Mouse (Mus musculus): ENCODE data around the gene Tbc1d19. TPM values are rescaled to one million over a fixed set of nuclear protein-coding genes. Genes with fewer than 3 reads are reported as not detected.

Tbc1d19 gene
- polyA plus RNA-seq (2012) = 0.18 TPM in 1 of 2 replicates, not detected in the other

- peak within 1 kb of the TSS; percentile 71 for H3K4me3 ChIP-seq (replicated peaks)
- H3K4me1 ChIP-seq (ENCODE audit: control insufficient read depth) = peaks cover 7% of the 10 kb centered on the region
- H3K9me3 ChIP-seq (ENCODE audit: control insufficient read depth, low read length) = no peaks in the 10 kb centered on the region
- H3K36me3 ChIP-seq (ENCODE audit: control insufficient read depth) = no peaks in the 10 kb centered on the region
- peaks cover 5% of the 10 kb centered on the region; the same call in 1 of the 2 replicates for H3K27me3 ChIP-seq (ENCODE audit: control insufficient read depth)
- TF ChIP-seq TAL1 (IDR thresholded peaks at IDR 0.05; ENCODE audit: low read length) = no peak
- TF ChIP-seq GATA1 (IDR thresholded peaks at IDR 0.05; ENCODE audit: low read length) = no peak
Observed at GRCm38 (mm10) chr5:53809115-53809991, at the start of gene Tbc1d19. Tbc1d19 (plus strand) TSS chr5:53809606.

DNA sequence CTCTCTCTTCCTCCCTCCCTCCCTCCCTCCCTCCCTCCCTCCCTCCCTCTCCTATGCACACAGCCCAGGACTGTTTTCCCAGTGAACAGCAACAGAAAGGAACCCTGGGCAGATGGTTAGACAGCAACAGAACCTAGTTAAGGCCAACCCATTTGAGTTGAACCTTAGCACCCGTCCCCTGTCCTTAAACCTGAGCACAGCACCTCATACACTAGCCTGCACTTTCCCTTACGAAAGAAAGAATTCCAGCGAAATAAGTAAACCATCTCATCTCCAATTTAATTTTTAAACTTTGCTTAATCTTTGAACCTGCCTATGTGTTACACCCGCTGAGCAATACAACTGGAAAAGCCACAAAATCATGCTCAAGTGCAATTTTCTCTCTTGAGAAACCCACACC is 49.5 kb upstream of the Tbc1d19 start:
- Histone ChIP-seq H3K4me3 (replicated peaks) (no peak overlapping the region), H3K9me3 (ENCODE audit: control insufficient read depth, low read length) (no peaks in the 10 kb centered on the region), H3K4me1 (ENCODE audit: control insufficient read depth) (no peaks in the 10 kb centered on the region), H3K36me3 (ENCODE audit: control insufficient read depth) (no peaks in the 10 kb centered on the region), H3K27me3 (ENCODE audit: control insufficient read depth) (no peaks in the 10 kb centered on the region)
- TF ChIP-seq TAL1 (IDR thresholded peaks at IDR 0.05; ENCODE audit: low read length) (no peak), GATA1 (IDR thresholded peaks at IDR 0.05; ENCODE audit: low read length) (no peak)

DNA sequence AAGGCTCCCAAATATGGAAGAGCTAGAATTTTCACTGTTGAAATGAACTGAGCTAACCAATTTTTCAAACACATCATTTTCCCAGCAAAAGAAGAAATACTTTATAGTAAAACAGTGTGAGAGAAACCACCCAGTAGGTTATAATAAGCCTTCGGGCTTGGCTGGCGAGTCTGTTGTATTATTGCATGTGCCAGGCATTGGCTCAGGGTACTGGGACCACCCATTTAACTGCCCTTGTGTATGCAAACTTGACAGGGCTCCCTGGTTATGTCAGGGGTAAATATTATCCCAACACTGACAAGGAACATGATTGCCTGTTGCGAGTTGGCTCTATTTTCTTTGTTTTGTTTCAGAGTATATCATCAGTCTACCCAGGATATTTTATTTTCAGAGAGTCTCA is 48.5 kb upstream of the Tbc1d19 start:
- H3K9me3 ChIP-seq (ENCODE audit: control insufficient read depth, low read length) = no peaks in the 10 kb centered on the region
- TF ChIP-seq GATA1 (IDR thresholded peaks at IDR 0.05; ENCODE audit: low read length) (no peak), TAL1 (IDR thresholded peaks at IDR 0.05; ENCODE audit: low read length) (no peak)
- no peaks in the 10 kb centered on the region for H3K27me3 ChIP-seq (ENCODE audit: control insufficient read depth)
- no peaks in the 10 kb centered on the region for H3K4me1 ChIP-seq (ENCODE audit: control insufficient read depth)
- H3K4me3 ChIP-seq (replicated peaks) = no peak overlapping the region
- H3K36me3 ChIP-seq (ENCODE audit: control insufficient read depth) = no peaks in the 10 kb centered on the region

- no peak overlapping the region for H3K4me3 ChIP-seq (replicated peaks)
- no peaks in the 10 kb centered on the region for H3K4me1 ChIP-seq (ENCODE audit: control insufficient read depth)
- H3K9me3 ChIP-seq (ENCODE audit: control insufficient read depth, low read length) = no peaks in the 10 kb centered on the region
- TF ChIP-seq GATA1 (IDR thresholded peaks at IDR 0.05; ENCODE audit: low read length) = no peak
- no peak for TF ChIP-seq TAL1 (IDR thresholded peaks at IDR 0.05; ENCODE audit: low read length)
- H3K36me3 ChIP-seq (ENCODE audit: control insufficient read depth) = no peaks in the 10 kb centered on the region
- no peaks in the 10 kb centered on the region for H3K27me3 ChIP-seq (ENCODE audit: control insufficient read depth)
Observed at GRCm38 (mm10) chr5:53761346-53761745, 48.1 kb upstream of the Tbc1d19 start.

DNA sequence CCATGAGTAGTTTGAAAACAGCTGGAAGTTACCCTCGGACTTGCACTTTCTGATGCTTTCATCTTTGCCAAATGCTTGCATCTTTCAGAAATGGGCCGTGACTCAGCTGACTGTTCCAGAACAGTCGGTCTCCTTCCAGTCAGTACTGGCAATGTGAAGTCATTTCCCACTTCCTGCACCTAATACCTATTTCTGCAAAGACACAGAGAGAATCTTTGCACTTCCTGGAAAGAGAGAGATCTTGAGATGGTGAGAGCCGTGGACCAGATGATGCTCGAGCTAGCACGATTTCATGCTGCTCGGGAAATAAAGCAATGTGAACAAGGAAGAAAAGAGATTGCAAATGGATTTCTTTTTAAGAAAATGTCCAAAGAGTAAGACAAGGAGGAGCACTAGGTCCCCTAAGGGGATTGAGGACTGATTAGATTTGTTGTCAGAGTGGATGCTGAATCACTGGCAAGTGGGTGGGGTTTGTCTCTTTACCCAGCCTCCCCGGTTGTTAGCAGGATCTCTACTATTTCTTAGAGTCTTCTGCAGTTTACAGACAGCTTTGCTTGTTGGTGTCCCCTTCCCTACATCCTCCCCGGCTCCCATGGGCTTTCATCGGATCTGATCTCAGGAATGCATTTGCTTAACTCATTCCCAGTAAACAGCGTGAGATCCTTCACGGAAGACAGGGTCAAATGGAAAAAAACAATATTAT is 24.4 kb upstream of the Tbc1d19 start:
- Histone ChIP-seq H3K27me3 (ENCODE audit: control insufficient read depth) (no peaks in the 10 kb centered on the region), H3K4me1 (ENCODE audit: control insufficient read depth) (no peaks in the 10 kb centered on the region), H3K36me3 (ENCODE audit: control insufficient read depth) (no peaks in the 10 kb centered on the region), H3K4me3 (replicated peaks) (no peak overlapping the region), H3K9me3 (ENCODE audit: control insufficient read depth, low read length) (no peaks in the 10 kb centered on the region)
- TF ChIP-seq TAL1 (IDR thresholded peaks at IDR 0.05; ENCODE audit: low read length) (no peak), GATA1 (IDR thresholded peaks at IDR 0.05; ENCODE audit: low read length) (no peak)

- Histone ChIP-seq H3K4me3 (replicated peaks) (no peak overlapping the region), H3K36me3 (ENCODE audit: control insufficient read depth) (no peaks in the 10 kb centered on the region), H3K4me1 (ENCODE audit: control insufficient read depth) (no peaks in the 10 kb centered on the region), H3K9me3 (ENCODE audit: control insufficient read depth, low read length) (no peaks in the 10 kb centered on the region), H3K27me3 (ENCODE audit: control insufficient read depth) (no peaks in the 10 kb centered on the region)
- TF ChIP-seq GATA1 (IDR thresholded peaks at IDR 0.05; ENCODE audit: low read length) = no peak
- TF ChIP-seq TAL1 (IDR thresholded peaks at IDR 0.05; ENCODE audit: low read length) = no peak
Observed at GRCm38 (mm10) chr5:53801379-53801778, 8.0 kb upstream of the Tbc1d19 start.

DNA sequence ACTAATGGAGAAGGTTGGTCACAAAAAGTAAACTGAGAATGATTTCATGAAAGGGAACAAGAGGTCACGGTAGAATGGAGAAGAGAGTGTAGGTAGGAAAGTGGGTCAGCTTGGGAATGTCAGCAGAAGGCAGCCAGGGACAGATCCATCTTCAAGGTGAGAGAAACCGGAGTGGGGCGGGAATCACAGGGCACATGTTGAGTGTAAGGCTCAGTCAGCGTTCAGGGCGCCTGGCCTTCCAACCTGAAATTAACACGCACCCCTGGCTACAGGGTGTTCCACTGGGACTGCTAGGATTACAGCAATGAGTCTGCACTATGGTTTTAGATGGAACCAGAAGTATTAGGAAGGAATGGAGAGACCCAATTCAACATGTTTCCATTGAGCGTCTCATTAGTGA is 10.3 kb downstream of the Tbc1d19 start:
- H3K4me1 ChIP-seq (ENCODE audit: control insufficient read depth) = peaks cover 1% of the 10 kb centered on the region; the same call in 1 of the 2 replicates
- H3K4me3 ChIP-seq (replicated peaks) = no peak overlapping the region
- H3K27me3 ChIP-seq (ENCODE audit: control insufficient read depth) = no peaks in the 10 kb centered on the region
- H3K36me3 ChIP-seq (ENCODE audit: control insufficient read depth) = no peaks in the 10 kb centered on the region
- TF ChIP-seq GATA1 (IDR thresholded peaks at IDR 0.05; ENCODE audit: low read length) (no peak), TAL1 (IDR thresholded peaks at IDR 0.05; ENCODE audit: low read length) (no peak)
- no peaks in the 10 kb centered on the region for H3K9me3 ChIP-seq (ENCODE audit: control insufficient read depth, low read length)

DNA sequence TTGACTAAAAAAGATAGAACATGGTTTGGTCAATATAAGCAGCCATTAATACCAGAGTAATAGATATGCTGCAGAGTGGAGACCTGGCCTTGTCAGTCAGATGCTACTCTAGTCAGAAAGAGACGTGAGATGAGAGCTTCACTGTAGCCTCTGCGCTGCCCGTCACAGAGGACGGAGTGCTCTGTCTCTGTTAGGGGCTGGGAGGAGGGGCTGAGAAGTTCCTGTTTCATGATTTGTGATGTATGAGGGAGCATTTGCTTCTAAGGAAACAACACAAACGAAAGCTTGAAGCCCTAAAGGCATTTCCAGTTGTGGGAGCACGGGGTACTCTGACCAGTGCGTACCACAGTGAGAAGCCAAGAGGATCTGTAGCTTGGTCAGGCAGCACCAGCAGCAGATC is 16.5 kb downstream of the Tbc1d19 start:
- no peaks in the 10 kb centered on the region for H3K27me3 ChIP-seq (ENCODE audit: control insufficient read depth)
- H3K4me3 ChIP-seq (replicated peaks) = no peak overlapping the region
- no peak for TF ChIP-seq GATA1 (IDR thresholded peaks at IDR 0.05; ENCODE audit: low read length)
- TF ChIP-seq TAL1 (IDR thresholded peaks at IDR 0.05; ENCODE audit: low read length) = no peak
- no peaks in the 10 kb centered on the region for H3K9me3 ChIP-seq (ENCODE audit: control insufficient read depth, low read length)
- H3K4me1 ChIP-seq (ENCODE audit: control insufficient read depth) = no peaks in the 10 kb centered on the region
- no peaks in the 10 kb centered on the region for H3K36me3 ChIP-seq (ENCODE audit: control insufficient read depth)

- no peak for TF ChIP-seq TAL1 (IDR thresholded peaks at IDR 0.05; ENCODE audit: low read length)
- no peak for TF ChIP-seq GATA1 (IDR thresholded peaks at IDR 0.05; ENCODE audit: low read length)
- Histone ChIP-seq H3K4me3 (replicated peaks) (no peak overlapping the region), H3K27me3 (ENCODE audit: control insufficient read depth) (no peaks in the 10 kb centered on the region), H3K4me1 (ENCODE audit: control insufficient read depth) (no peaks in the 10 kb centered on the region), H3K36me3 (ENCODE audit: control insufficient read depth) (no peaks in the 10 kb centered on the region), H3K9me3 (ENCODE audit: control insufficient read depth, low read length) (no peaks in the 10 kb centered on the region)
Observed at GRCm38 (mm10) chr5:53834489-53834888, 25.1 kb downstream of the Tbc1d19 start.
